Mouse (Mus musculus): ENCODE results near the gene Agxt2. TPM values are rescaled to one million over a fixed set of nuclear protein-coding genes. Genes with fewer than 3 reads are reported as not detected.
A peak's percentile ranks its signal among the peaks of the same experiment; 100 is the strongest.

The Agxt2 gene
- polyA plus RNA-seq, 2 experiments, result not detected

DNA sequence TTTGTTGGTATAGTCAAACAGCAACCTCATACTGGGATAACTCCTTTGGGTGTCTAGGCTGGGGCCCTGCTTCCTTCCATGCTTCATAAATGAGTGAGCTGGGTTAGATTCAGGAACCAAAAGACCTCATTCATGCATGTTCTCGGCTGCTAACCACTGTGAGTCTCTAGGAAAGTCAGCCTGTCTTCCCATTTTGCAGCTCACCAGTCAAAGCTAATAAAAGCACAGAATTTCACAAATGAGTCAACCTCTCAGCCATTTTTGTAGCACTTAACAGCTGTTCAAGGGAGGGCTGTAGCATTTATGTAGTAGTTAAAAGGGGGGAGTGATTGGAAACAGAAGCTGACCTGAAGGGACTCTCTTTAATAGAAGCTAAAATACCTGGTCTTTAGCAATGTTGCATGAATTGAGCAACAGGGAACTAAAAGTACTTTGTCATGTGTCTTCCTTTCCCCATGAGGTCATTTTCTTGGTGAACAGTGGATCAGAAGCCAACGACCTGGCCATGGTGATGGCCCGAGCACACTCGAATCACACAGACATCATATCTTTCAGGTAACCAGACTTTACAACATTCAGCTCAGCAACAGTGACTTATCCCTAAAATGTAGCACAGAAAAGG is 20.1 kb downstream of the Agxt2 start:
- no peak overlapping the region for H3K4me3 ChIP-seq (replicated peaks; ENCODE audit: low read length)
- no peak for TF ChIP-seq POLR2A (IDR thresholded peaks at IDR 0.05; ENCODE audit: borderline replicate concordance, extremely low read depth, insufficient read depth, insufficient read length)
- no peaks in the 10 kb centered on the region for H3K27me3 ChIP-seq (ENCODE audit: control insufficient read depth, insufficient read depth, low read length)
- ATAC-seq (ENCODE audit: low FRiP score, low read depth), result no peak
- H3K9ac ChIP-seq (ENCODE audit: low read depth, low read length, severe bottlenecking), result no peak overlapping the region
- H3K4me1 ChIP-seq (ENCODE audit: control insufficient read depth, insufficient read depth, low read length), result no peaks in the 10 kb centered on the region
- no peak overlapping the region for H3K4me2 ChIP-seq (replicated peaks; ENCODE audit: low read depth, low read length, severe bottlenecking)
- 58% methylated on average over 4 of the region's 4 CpGs for WGBS
- no peaks in the 10 kb centered on the region for H3K9me3 ChIP-seq (ENCODE audit: control insufficient read depth, low read length)
- H3K36me3 ChIP-seq (ENCODE audit: control insufficient read depth, insufficient read depth, low read length), result no peaks in the 10 kb centered on the region
- no peak for DNase-seq (ENCODE audit: low spot score)
- H3K27ac ChIP-seq (replicated peaks; ENCODE audit: low read depth, low read length), result no peak overlapping the region

GRCm38 (mm10) chr15:10379757-10380458 is 21.6 kb downstream of the Agxt2 start:
- DNase-seq (ENCODE audit: low spot score), result no peak

GRCm38 (mm10) chr15:10387263-10387662 is 28.9 kb downstream of the Agxt2 start:
- no peaks in the 10 kb centered on the region for H3K4me1 ChIP-seq (ENCODE audit: control insufficient read depth, insufficient read depth, low read length)
- H3K4me3 ChIP-seq (replicated peaks; ENCODE audit: low read length), result no peak overlapping the region
- no peak overlapping the region for H3K27ac ChIP-seq (replicated peaks; ENCODE audit: low read depth, low read length)
- H3K36me3 ChIP-seq (ENCODE audit: control insufficient read depth, insufficient read depth, low read length), result no peaks in the 10 kb centered on the region
- no peak overlapping the region for H3K4me2 ChIP-seq (replicated peaks; ENCODE audit: low read depth, low read length, severe bottlenecking)
- no peak overlapping the region for H3K9ac ChIP-seq (ENCODE audit: low read depth, low read length, severe bottlenecking)
- ATAC-seq (ENCODE audit: low FRiP score, low read depth) (no peak), DNase-seq (ENCODE audit: low spot score) (no peak)
- no peaks in the 10 kb centered on the region for H3K9me3 ChIP-seq (ENCODE audit: control insufficient read depth, low read length)
- no peaks in the 10 kb centered on the region for H3K27me3 ChIP-seq (ENCODE audit: control insufficient read depth, insufficient read depth, low read length)
- 66% methylated on average over 2 of the region's 2 CpGs for WGBS
- TF ChIP-seq POLR2A (IDR thresholded peaks at IDR 0.05; ENCODE audit: borderline replicate concordance, extremely low read depth, insufficient read depth, insufficient read length), result no peak

More at GRCm38 (mm10) chr15:10379757-10380458, 21.6 kb downstream of the Agxt2 start:
- Histone ChIP-seq H3K4me2 (replicated peaks; ENCODE audit: low read depth, low read length, severe bottlenecking) (no peak overlapping the region), H3K9me3 (ENCODE audit: control insufficient read depth, low read length) (no peaks in the 10 kb centered on the region), H3K4me1 (ENCODE audit: control insufficient read depth, insufficient read depth, low read length) (no peaks in the 10 kb centered on the region), H3K27me3 (ENCODE audit: control insufficient read depth, insufficient read depth, low read length) (no peaks in the 10 kb centered on the region), H3K4me3 (replicated peaks; ENCODE audit: low read length) (no peak overlapping the region), H3K36me3 (ENCODE audit: control insufficient read depth, insufficient read depth, low read length) (no peaks in the 10 kb centered on the region), H3K27ac (replicated peaks; ENCODE audit: low read depth, low read length) (no peak overlapping the region), H3K9ac (ENCODE audit: low read depth, low read length, severe bottlenecking) (no peak overlapping the region)
- ATAC-seq (ENCODE audit: low FRiP score, low read depth), result no peak
- WGBS, result 88% methylated on average over 3 of the region's 3 CpGs
- TF ChIP-seq POLR2A (IDR thresholded peaks at IDR 0.05; ENCODE audit: borderline replicate concordance, extremely low read depth, insufficient read depth, insufficient read length), result no peak

GRCm38 (mm10) chr15:10399795-10400194 is 41.5 kb downstream of the Agxt2 start:
- Histone ChIP-seq H3K9me3 (ENCODE audit: control insufficient read depth, low read length) (no peaks in the 10 kb centered on the region), H3K4me1 (ENCODE audit: control insufficient read depth, insufficient read depth, low read length) (no peaks in the 10 kb centered on the region), H3K27ac (replicated peaks; ENCODE audit: low read depth, low read length) (no peak overlapping the region), H3K4me3 (replicated peaks; ENCODE audit: low read length) (no peak overlapping the region), H3K36me3 (ENCODE audit: control insufficient read depth, insufficient read depth, low read length) (no peaks in the 10 kb centered on the region), H3K27me3 (ENCODE audit: control insufficient read depth, insufficient read depth, low read length) (no peaks in the 10 kb centered on the region), H3K9ac (ENCODE audit: low read depth, low read length, severe bottlenecking) (no peak overlapping the region), H3K4me2 (replicated peaks; ENCODE audit: low read depth, low read length, severe bottlenecking) (no peak overlapping the region)
- no peak for DNase-seq (ENCODE audit: low spot score)
- TF ChIP-seq POLR2A (IDR thresholded peaks at IDR 0.05; ENCODE audit: borderline replicate concordance, extremely low read depth, insufficient read depth, insufficient read length), result no peak
- ATAC-seq (ENCODE audit: low FRiP score, low read depth), result no peak
- 58% methylated on average over 2 of the region's 2 CpGs for WGBS

- no peak for TF ChIP-seq POLR2A (IDR thresholded peaks at IDR 0.05; ENCODE audit: borderline replicate concordance, extremely low read depth, insufficient read depth, insufficient read length)
- Histone ChIP-seq H3K4me3 (replicated peaks; ENCODE audit: low read length) (no peak overlapping the region), H3K9ac (ENCODE audit: low read depth, low read length, severe bottlenecking) (no peak overlapping the region), H3K4me2 (replicated peaks; ENCODE audit: low read depth, low read length, severe bottlenecking) (no peak overlapping the region), H3K27me3 (ENCODE audit: control insufficient read depth, insufficient read depth, low read length) (no peaks in the 10 kb centered on the region), H3K27ac (replicated peaks; ENCODE audit: low read depth, low read length) (no peak overlapping the region), H3K36me3 (ENCODE audit: control insufficient read depth, insufficient read depth, low read length) (no peaks in the 10 kb centered on the region), H3K9me3 (ENCODE audit: control insufficient read depth, low read length) (no peaks in the 10 kb centered on the region), H3K4me1 (ENCODE audit: control insufficient read depth, insufficient read depth, low read length) (no peaks in the 10 kb centered on the region)
- WGBS, result 60% methylated on average over 3 of the region's 3 CpGs
- DNase-seq (ENCODE audit: low spot score), result peak; percentile 5
- no peak for ATAC-seq (ENCODE audit: low FRiP score, low read depth)
Measured at GRCm38 (mm10) chr15:10400415-10400814, 42.1 kb downstream of the Agxt2 start.

Measured in limb, embryonic 14.5 days (tissue).